Mouse (Mus musculus) adrenal gland, postnatal 14 days (tissue): Measurements from ENCODE around the gene Krt4. TPM values are rescaled to one million over a fixed set of nuclear protein-coding genes. Genes with fewer than 3 reads are reported as not detected.

Experiments
- DNase-seq: peaks from one replicate; pipeline ENCODE4 v3.0.0; 2021; ENCODE audit warnings: mixed read lengths
- long read RNA-seq, 2 experiments: library from polyadenylated mRNA; stranded (forward); transcript quantifications; one replicate each; pipeline ENCODE4 v2.0.0; 2021
- total RNA-seq: library from RNA; stranded (reverse); gene quantifications from 2 replicates; pipeline ENCODE4 v1.2.3, GENCODE M21; 2021

The Krt4 gene
- total RNA-seq: 0.15 TPM in 1 of 2 replicates, not detected in the other
- long read RNA-seq, experiment 1, partial matches to known transcripts: 0 of 1 reads
- long read RNA-seq, experiment 1, other reads (novel, unspliced or antisense): 1 of 1 reads
- long read RNA-seq, experiment 2: 0 reads

- DNase-seq: no peak
Observed at GRCm38 (mm10) chr15:101924635-101925034, at the start of gene Krt4. Gene Krt4 (minus strand): TSS chr15:101924735.

- DNase-seq: peak; percentile 96
Observed at GRCm38 (mm10) chr15:101973414-101974077, 49.0 kb upstream of the Krt4 start.

- peak; percentile 74 for DNase-seq
Observed at GRCm38 (mm10) chr15:101970536-101970935, 46.0 kb upstream of the Krt4 start.

- no peak for DNase-seq
Observed at GRCm38 (mm10) chr15:101966808-101967207, 42.3 kb upstream of the Krt4 start.

GRCm38 (mm10) chr15:101958891-101959290 is 34.4 kb upstream of the Krt4 start:
- DNase-seq: no peak

- DNase-seq: no peak
Observed at GRCm38 (mm10) chr15:101954187-101954586, 29.7 kb upstream of the Krt4 start, which contains the start of gene Krt78. Gene Krt78 (minus strand): TSS chr15:101954287.

- no peak for DNase-seq
Observed at GRCm38 (mm10) chr15:101952733-101953474, 28.4 kb upstream of the Krt4 start.

GRCm38 (mm10) chr15:101945430-101945829 is 20.9 kb upstream of the Krt4 start:
- DNase-seq: no peak

- DNase-seq: peak; percentile 40
Observed at GRCm38 (mm10) chr15:101941948-101942347, 17.4 kb upstream of the Krt4 start.

- no peak for DNase-seq
Observed at GRCm38 (mm10) chr15:101940274-101940829, 15.8 kb upstream of the Krt4 start, which contains the start of gene Krt79. Gene Krt79 (minus strand): TSS chr15:101940324.

- DNase-seq: peak; percentile 55
Observed at GRCm38 (mm10) chr15:101938600-101939308, 14.2 kb upstream of the Krt4 start.

GRCm38 (mm10) chr15:101933024-101933423 is 8.5 kb upstream of the Krt4 start:
- DNase-seq: no peak

GRCm38 (mm10) chr15:101929666-101930065 is 5.1 kb upstream of the Krt4 start:
- DNase-seq: peak; percentile 68

GRCm38 (mm10) chr15:101929087-101929486 is 4.6 kb upstream of the Krt4 start:
- DNase-seq: peak; percentile 75

GRCm38 (mm10) chr15:101927340-101928080 is 3.0 kb upstream of the Krt4 start:
- DNase-seq: peak; percentile 83

GRCm38 (mm10) chr15:101925041-101925440 is 506 bp upstream of the Krt4 start:
- DNase-seq: no peak

GRCm38 (mm10) chr15:101922296-101922695 is 2.2 kb downstream of the Krt4 start:
- DNase-seq: no peak

- DNase-seq: no peak
Observed at GRCm38 (mm10) chr15:101916072-101916471, 8.5 kb downstream of the Krt4 start.

GRCm38 (mm10) chr15:101904849-101905248 is 19.7 kb downstream of the Krt4 start:
- no peak for DNase-seq

GRCm38 (mm10) chr15:101902171-101903149 is 22.1 kb downstream of the Krt4 start:
- no peak for DNase-seq
